ENCODE assay signal across 17 mouse cellular contexts in the genomic region with DNA sequence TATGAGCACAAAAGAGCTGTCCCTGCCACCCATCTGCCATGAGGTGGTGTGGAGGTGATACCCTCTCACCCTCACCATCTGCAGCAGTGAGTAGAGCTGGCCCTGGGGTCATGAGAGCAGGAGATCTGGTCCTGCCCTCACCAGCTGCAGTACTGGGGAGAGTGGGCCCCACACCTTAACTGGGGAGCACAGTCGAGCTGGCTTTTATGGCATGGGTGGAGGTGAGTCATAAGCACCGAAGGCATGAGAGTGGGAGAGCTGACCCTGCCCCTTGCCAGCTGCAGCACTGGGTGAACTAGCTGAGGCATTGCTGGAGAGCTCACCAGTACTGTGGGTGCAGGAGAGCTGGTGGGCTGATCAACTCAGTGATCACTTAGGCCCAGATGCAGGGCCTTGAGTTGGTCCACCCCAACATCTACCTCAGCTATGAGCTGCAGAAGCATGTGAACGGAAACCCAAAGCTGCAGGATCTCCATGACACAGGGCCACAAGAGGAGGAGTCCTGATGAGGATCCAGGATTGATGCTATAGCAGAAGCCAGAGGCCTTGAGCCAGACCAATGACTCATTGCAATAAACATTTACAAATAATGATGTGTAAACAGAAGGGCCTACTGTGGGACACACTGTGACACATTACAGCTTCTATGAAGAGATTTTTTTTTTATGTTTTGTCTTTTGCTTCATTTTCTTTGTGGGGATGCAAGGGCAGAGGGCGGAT. TPM values are rescaled to one million over a fixed set of nuclear protein-coding genes. Genes with fewer than 3 reads are reported as not detected.
A peak's percentile ranks its signal among the peaks of the same experiment; 100 is the strongest.
DNase-seq lines count a peak whose midpoint lies in the region; ATAC-seq and TF ChIP-seq lines count a peak whose summit lies in the region.
"Had no signal": no experiment of that assay in that cellular context is flagged by ENCODE, and none has a peak within 500 bp of the region (broad histone marks: within the 10 kb centered on the region; RNA-seq: fewer than 3 reads in every experiment).

No protein-coding gene starts in this region.

- no peak for TF ChIP-seq POLR2A in heart, adult 2 months (IDR thresholded peaks at IDR 0.05; ENCODE audit: insufficient read depth, low read depth, low read length)

- H3K79me2 ChIP-seq in heart, adult 2 months (replicated peaks; ENCODE audit: control insufficient read depth, insufficient read depth, low read length) = 0 out of 2 replicates have a peak, but pooled peaks cover 1% of the 10 kb centered on the region

- H3K9me3 ChIP-seq in stomach, embryonic 16.5 days (replicated peaks; ENCODE audit: control insufficient read depth, low read length) = no peaks in the 10 kb centered on the region
- no peaks in the 10 kb centered on the region for H3K9me3 ChIP-seq in stomach, postnatal 0 days (ENCODE audit: control insufficient read depth, low read length)
- H3K9me3 ChIP-seq: hindbrain, embryonic 15.5 days; limb, embryonic 13.5 days had no signal

- WGBS in heart, adult 2 months = 82% methylated on average over 4 of the region's 4 CpGs
- 73% methylated on average over 4 of the region's 4 CpGs for WGBS in stomach, embryonic 16.5 days
- WGBS in stomach, postnatal 0 days = 76% methylated on average over 4 of the region's 4 CpGs

- TF ChIP-seq EP300 in heart, adult 2 months (IDR thresholded peaks at IDR 0.05; ENCODE audit: insufficient read depth, low read depth, low read length) = no peak
- no peak for TF ChIP-seq EP300 in stomach, postnatal 0 days (optimal IDR thresholded peaks at IDR 0.05)

- H3K4me3 ChIP-seq in heart, adult 2 months = no peak overlapping the region
- no peak overlapping the region for H3K4me3 ChIP-seq in stomach, embryonic 16.5 days (replicated peaks; ENCODE audit: low read length)
- H3K4me3 ChIP-seq in stomach, postnatal 0 days (ENCODE audit: low read depth, low read length) = no peak overlapping the region
- H3K4me3 ChIP-seq: erythroblast, embryonic 14.5 days; hindbrain, embryonic 15.5 days; layer of hippocampus, adult 2 months; limb, embryonic 13.5 days had no signal

- peak; percentile 40 for ATAC-seq in stomach, embryonic 16.5 days (ENCODE audit: insufficient read depth, low FRiP score)
- no peak for ATAC-seq in stomach, postnatal 0 days (ENCODE audit: low FRiP score, low TSS enrichment)
- peak; percentile 32; the same call in 1 of the 2 replicates for ATAC-seq in erythroid progenitor cell, adult 5-6 weeks (replicated peaks; ENCODE audit: low FRiP score, poor library complexity, severe bottlenecking)
- 0 out of 2 replicates have a peak, but pooled peaks have one; percentile 6 for ATAC-seq in megakaryocyte-erythroid progenitor cell, adult 5-6 weeks (replicated peaks; ENCODE audit: low FRiP score, low TSS enrichment, poor library complexity, severe bottlenecking)
- ATAC-seq: forebrain, embryonic 16.5 days had no signal

- H3K27ac ChIP-seq in heart, adult 2 months = no peak overlapping the region
- no peak overlapping the region for H3K27ac ChIP-seq in stomach, embryonic 16.5 days (ENCODE audit: low read length)
- no peak overlapping the region for H3K27ac ChIP-seq in stomach, postnatal 0 days (replicated peaks)
- H3K27ac ChIP-seq: hindbrain, embryonic 15.5 days; layer of hippocampus, adult 2 months; limb, embryonic 13.5 days had no signal

- 0 out of 2 replicates have a peak overlapping the region, but pooled peaks have one; percentile 12 for H3K9ac ChIP-seq in heart, adult 2 months (ENCODE audit: low read depth, low read length)
- no peak overlapping the region for H3K9ac ChIP-seq in stomach, embryonic 16.5 days (ENCODE audit: low read length)
- H3K9ac ChIP-seq in stomach, postnatal 0 days (ENCODE audit: low read length) = no peak overlapping the region
- H3K9ac ChIP-seq: hindbrain, embryonic 15.5 days; limb, embryonic 13.5 days had no signal

- H3K4me1 ChIP-seq in heart, adult 2 months (ENCODE audit: control insufficient read depth, insufficient read depth, low read length) = no peaks in the 10 kb centered on the region
- no peaks in the 10 kb centered on the region for H3K4me1 ChIP-seq in stomach, embryonic 16.5 days (ENCODE audit: control insufficient read depth, insufficient read depth, low read length)
- H3K4me1 ChIP-seq in stomach, postnatal 0 days (replicated peaks; ENCODE audit: control insufficient read depth, insufficient read depth) = no peaks in the 10 kb centered on the region
- H3K4me1 ChIP-seq: hindbrain, embryonic 15.5 days; limb, embryonic 13.5 days had no signal

- TF ChIP-seq CTCF in heart, adult 2 months (IDR thresholded peaks at IDR 0.05) = no peak
- TF ChIP-seq CTCF in stomach, postnatal 0 days (IDR thresholded peaks at IDR 0.05; ENCODE audit: low read depth) = no peak

- DNase-seq in heart, adult 2 months = no peak
- DNase-seq in heart, adult 8-10 months (ENCODE audit: low spot score) = no peak
- DNase-seq in stomach, postnatal 0 days (ENCODE audit: low spot score) = no peak
- no peak for DNase-seq in right cerebral cortex, adult 18-20 months
- no peak for DNase-seq in retina, embryonic 14.5 days (ENCODE audit: low spot score)
- DNase-seq: cerebellum, adult 9-11 months; heart, adult 18-20 months; midbrain, embryonic 14.5 days; thymus, adult 18-20 months had no signal

- no peak overlapping the region for H3K4me2 ChIP-seq in stomach, embryonic 16.5 days (ENCODE audit: low read depth, low read length)
- H3K4me2 ChIP-seq in stomach, postnatal 0 days (replicated peaks; ENCODE audit: low read depth) = no peak overlapping the region
- H3K4me2 ChIP-seq: hindbrain, embryonic 15.5 days; limb, embryonic 13.5 days had no signal

- intact Hi-C loops in heart, adult 2 months (cut with DNase I) = no loop called here

- no peaks in the 10 kb centered on the region for H3K36me3 ChIP-seq in heart, adult 2 months (ENCODE audit: control insufficient read depth, insufficient read depth, low read length)
- peaks cover 10% of the 10 kb centered on the region for H3K36me3 ChIP-seq in stomach, embryonic 16.5 days (ENCODE audit: control insufficient read depth, insufficient read depth, low read length)
- peaks cover 2% of the 10 kb centered on the region for H3K36me3 ChIP-seq in stomach, postnatal 0 days (ENCODE audit: control insufficient read depth, insufficient read depth, low read length)

- H3K27me3 ChIP-seq in heart, adult 2 months (ENCODE audit: control insufficient read depth, insufficient read depth, low read length) = no peaks in the 10 kb centered on the region
- H3K27me3 ChIP-seq in stomach, embryonic 16.5 days (ENCODE audit: control insufficient read depth, insufficient read depth, low read length) = no peaks in the 10 kb centered on the region
- H3K27me3 ChIP-seq in stomach, postnatal 0 days (ENCODE audit: control insufficient read depth, insufficient read depth, low read length) = no peaks in the 10 kb centered on the region
- H3K27me3 ChIP-seq: hindbrain, embryonic 15.5 days; limb, embryonic 13.5 days had no signal

RNA-seq across cellular contexts. Expression of gene Ipo8, which starts 12.5 kb away (rescaled TPM):
- 10 to 100 TPM; 21.8 to 23.6 TPM for total RNA-seq in heart, adult 2 months (2021)
- 9.9 and 17.5 TPM in 2 replicates for polyA plus RNA-seq in heart, adult 2 months (2012; rRNA removed)
- 10 to 100 TPM; 19.8 to 26.7 (median 24.4) TPM for total RNA-seq in heart, adult 8-10 months (2022)
- 18.8 and 20.3 TPM in 2 replicates for polyA plus RNA-seq in stomach, embryonic 16.5 days (2015; fragmentation: Nextera tagmentation; extraction: Ambion mirVana)
- polyA plus RNA-seq in stomach, postnatal 0 days (2015; fragmentation: Nextera tagmentation; extraction: Ambion mirVana) = 9.5 and 10.5 TPM in 2 replicates
- 3.8 and 6.5 TPM in 2 replicates for total RNA-seq in erythroid progenitor cell, adult 5-6 weeks (2015; ENCODE audit: low replicate concordance)
- total RNA-seq in erythroid progenitor cell, adult 5-6 weeks (2017; ENCODE audit: low replicate concordance) = 6.4 and 8.9 TPM in 2 replicates
- 35.2 and 42.1 TPM in 2 replicates for total RNA-seq in megakaryocyte-erythroid progenitor cell, adult 5-6 weeks (2014; fragmentation: Nextera tagmentation)
- total RNA-seq in megakaryocyte-erythroid progenitor cell, adult 5-6 weeks (2017) = 41.9 and 51.2 TPM in 2 replicates
